Mouse (Mus musculus): ENCODE data around the gene 4930432M17Rik. TPM values are rescaled to one million over a fixed set of nuclear protein-coding genes. Genes with fewer than 3 reads are reported as not detected.

Gene 4930432M17Rik
- polyA plus RNA-seq, 1 experiment: not detected

- H3K4me1 ChIP-seq (ENCODE audit: control insufficient read depth, insufficient read depth, low read length): no peaks in the 10 kb centered on the region
- H3K27ac ChIP-seq (ENCODE audit: insufficient read depth, low read length): no peak overlapping the region
- no peaks in the 10 kb centered on the region for H3K27me3 ChIP-seq (ENCODE audit: control insufficient read depth, insufficient read depth, low read length, poor library complexity, severe bottlenecking)
- H3K36me3 ChIP-seq (ENCODE audit: control insufficient read depth, insufficient read depth, low read length, poor library complexity, severe bottlenecking): no peaks in the 10 kb centered on the region
- H3K9ac ChIP-seq (ENCODE audit: low read depth, poor library complexity, severe bottlenecking): no peak overlapping the region
- H3K4me3 ChIP-seq (ENCODE audit: low read depth, low read length): no peak overlapping the region
- no peaks in the 10 kb centered on the region for H3K9me3 ChIP-seq (replicated peaks; ENCODE audit: control insufficient read depth, insufficient read depth, low read length, poor library complexity, severe bottlenecking)
- TF ChIP-seq EP300 (IDR thresholded peaks at IDR 0.05; ENCODE audit: insufficient read depth, low read depth, low read length): no peak
- no peak for TF ChIP-seq CTCF (IDR thresholded peaks at IDR 0.05; ENCODE audit: low read depth, low read length)
- TF ChIP-seq POLR2A (IDR thresholded peaks at IDR 0.05; ENCODE audit: insufficient read depth, low read length): no peak
Measured at GRCm38 (mm10) chr3:121635505-121635904, 35.1 kb upstream of the 4930432M17Rik start.

- no peak for TF ChIP-seq POLR2A (IDR thresholded peaks at IDR 0.05; ENCODE audit: insufficient read depth, low read length)
- Histone ChIP-seq H3K9me3 (replicated peaks; ENCODE audit: control insufficient read depth, insufficient read depth, low read length, poor library complexity, severe bottlenecking) (no peaks in the 10 kb centered on the region), H3K4me1 (ENCODE audit: control insufficient read depth, insufficient read depth, low read length) (no peaks in the 10 kb centered on the region), H3K36me3 (ENCODE audit: control insufficient read depth, insufficient read depth, low read length, poor library complexity, severe bottlenecking) (no peaks in the 10 kb centered on the region), H3K27me3 (ENCODE audit: control insufficient read depth, insufficient read depth, low read length, poor library complexity, severe bottlenecking) (no peaks in the 10 kb centered on the region), H3K27ac (ENCODE audit: insufficient read depth, low read length) (no peak overlapping the region), H3K9ac (ENCODE audit: low read depth, poor library complexity, severe bottlenecking) (no peak overlapping the region), H3K4me3 (ENCODE audit: low read depth, low read length) (no peak overlapping the region)
Measured at GRCm38 (mm10) chr3:121636315-121636714, 34.2 kb upstream of the 4930432M17Rik start.

GRCm38 (mm10) chr3:121636748-121637147 is 33.8 kb upstream of the 4930432M17Rik start:
- H3K27me3 ChIP-seq (ENCODE audit: control insufficient read depth, insufficient read depth, low read length, poor library complexity, severe bottlenecking): no peaks in the 10 kb centered on the region
- no peak overlapping the region for H3K27ac ChIP-seq (ENCODE audit: insufficient read depth, low read length)

GRCm38 (mm10) chr3:121637792-121638191 is 32.8 kb upstream of the 4930432M17Rik start:
- TF ChIP-seq CTCF (IDR thresholded peaks at IDR 0.05; ENCODE audit: low read depth, low read length) (no peak), POLR2A (IDR thresholded peaks at IDR 0.05; ENCODE audit: insufficient read depth, low read length) (no peak), EP300 (IDR thresholded peaks at IDR 0.05; ENCODE audit: insufficient read depth, low read depth, low read length) (no peak)
- H3K9ac ChIP-seq (ENCODE audit: low read depth, poor library complexity, severe bottlenecking): no peak overlapping the region
- H3K9me3 ChIP-seq (replicated peaks; ENCODE audit: control insufficient read depth, insufficient read depth, low read length, poor library complexity, severe bottlenecking): no peaks in the 10 kb centered on the region
- H3K27me3 ChIP-seq (ENCODE audit: control insufficient read depth, insufficient read depth, low read length, poor library complexity, severe bottlenecking): no peaks in the 10 kb centered on the region
- H3K4me3 ChIP-seq (ENCODE audit: low read depth, low read length): no peak overlapping the region
- no peaks in the 10 kb centered on the region for H3K4me1 ChIP-seq (ENCODE audit: control insufficient read depth, insufficient read depth, low read length)
- H3K27ac ChIP-seq (ENCODE audit: insufficient read depth, low read length): no peak overlapping the region
- no peaks in the 10 kb centered on the region for H3K36me3 ChIP-seq (ENCODE audit: control insufficient read depth, insufficient read depth, low read length, poor library complexity, severe bottlenecking)

More at GRCm38 (mm10) chr3:121636748-121637147, 33.8 kb upstream of the 4930432M17Rik start:
- Histone ChIP-seq H3K4me1 (ENCODE audit: control insufficient read depth, insufficient read depth, low read length) (no peaks in the 10 kb centered on the region), H3K9me3 (replicated peaks; ENCODE audit: control insufficient read depth, insufficient read depth, low read length, poor library complexity, severe bottlenecking) (no peaks in the 10 kb centered on the region), H3K4me3 (ENCODE audit: low read depth, low read length) (no peak overlapping the region), H3K36me3 (ENCODE audit: control insufficient read depth, insufficient read depth, low read length, poor library complexity, severe bottlenecking) (no peaks in the 10 kb centered on the region), H3K9ac (ENCODE audit: low read depth, poor library complexity, severe bottlenecking) (no peak overlapping the region)
- no peak for TF ChIP-seq EP300 (IDR thresholded peaks at IDR 0.05; ENCODE audit: insufficient read depth, low read depth, low read length)
- no peak for TF ChIP-seq POLR2A (IDR thresholded peaks at IDR 0.05; ENCODE audit: insufficient read depth, low read length)
- TF ChIP-seq CTCF (IDR thresholded peaks at IDR 0.05; ENCODE audit: low read depth, low read length): no peak

GRCm38 (mm10) chr3:121638241-121638640 is 32.3 kb upstream of the 4930432M17Rik start:
- H3K27ac ChIP-seq (ENCODE audit: insufficient read depth, low read length): no peak overlapping the region
- H3K4me1 ChIP-seq (ENCODE audit: control insufficient read depth, insufficient read depth, low read length): no peaks in the 10 kb centered on the region
- H3K9me3 ChIP-seq (replicated peaks; ENCODE audit: control insufficient read depth, insufficient read depth, low read length, poor library complexity, severe bottlenecking): no peaks in the 10 kb centered on the region
- H3K36me3 ChIP-seq (ENCODE audit: control insufficient read depth, insufficient read depth, low read length, poor library complexity, severe bottlenecking): no peaks in the 10 kb centered on the region
- H3K27me3 ChIP-seq (ENCODE audit: control insufficient read depth, insufficient read depth, low read length, poor library complexity, severe bottlenecking): no peaks in the 10 kb centered on the region
- no peak overlapping the region for H3K4me3 ChIP-seq (ENCODE audit: low read depth, low read length)
- H3K9ac ChIP-seq (ENCODE audit: low read depth, poor library complexity, severe bottlenecking): no peak overlapping the region
- TF ChIP-seq POLR2A (IDR thresholded peaks at IDR 0.05; ENCODE audit: insufficient read depth, low read length) (no peak), EP300 (IDR thresholded peaks at IDR 0.05; ENCODE audit: insufficient read depth, low read depth, low read length) (no peak), CTCF (IDR thresholded peaks at IDR 0.05; ENCODE audit: low read depth, low read length) (no peak)

- H3K9ac ChIP-seq (ENCODE audit: low read depth, poor library complexity, severe bottlenecking): no peak overlapping the region
- no peaks in the 10 kb centered on the region for H3K4me1 ChIP-seq (ENCODE audit: control insufficient read depth, insufficient read depth, low read length)
- TF ChIP-seq EP300 (IDR thresholded peaks at IDR 0.05; ENCODE audit: insufficient read depth, low read depth, low read length) (no peak), POLR2A (IDR thresholded peaks at IDR 0.05; ENCODE audit: insufficient read depth, low read length) (no peak), CTCF (IDR thresholded peaks at IDR 0.05; ENCODE audit: low read depth, low read length) (no peak)
- no peak overlapping the region for H3K27ac ChIP-seq (ENCODE audit: insufficient read depth, low read length)
- H3K9me3 ChIP-seq (replicated peaks; ENCODE audit: control insufficient read depth, insufficient read depth, low read length, poor library complexity, severe bottlenecking): no peaks in the 10 kb centered on the region
- no peaks in the 10 kb centered on the region for H3K27me3 ChIP-seq (ENCODE audit: control insufficient read depth, insufficient read depth, low read length, poor library complexity, severe bottlenecking)
- no peak overlapping the region for H3K4me3 ChIP-seq (ENCODE audit: low read depth, low read length)
- H3K36me3 ChIP-seq (ENCODE audit: control insufficient read depth, insufficient read depth, low read length, poor library complexity, severe bottlenecking): no peaks in the 10 kb centered on the region
Measured at GRCm38 (mm10) chr3:121640611-121641010, 30.0 kb upstream of the 4930432M17Rik start.

All from ES-Bruce4 (cell line).